Mouse (Mus musculus): ENCODE measurements at regions not wholly inside any gene's neighbourhood (a gene's known extent, or its start where the extent isn't known, plus 50 kb on each side); places are given as distances from the start of the nearest gene placed in this dataset.

- H3K27me3 ChIP-seq (ENCODE audit: control insufficient read depth in 1 of 2, insufficient read depth in 2 of 2, low read length in 2 of 2) = no peaks in the 10 kb centered on the region
- no peak overlapping the region for H3K27ac ChIP-seq (ENCODE audit: control insufficient read depth, low read depth, low read length)
- no peaks in the 10 kb centered on the region for H3K36me3 ChIP-seq (ENCODE audit: control insufficient read depth in 1 of 2, insufficient read depth in 2 of 2, low read length in 2 of 2)
- no peaks in the 10 kb centered on the region for H3K4me1 ChIP-seq (ENCODE audit: control insufficient read depth in 1 of 2, insufficient read depth in 2 of 2, low read length in 2 of 2)
- no peak overlapping the region for H3K4me3 ChIP-seq (ENCODE audit: control insufficient read depth in 1 of 2, insufficient read depth in 1 of 2, low read depth in 2 of 2, low read length in 2 of 2)
- TF ChIP-seq CTCF (IDR thresholded peaks at IDR 0.05 in 2 of 3, conservative IDR thresholded peaks at IDR 0.05 in 1 of 3; ENCODE audit: control insufficient read depth in 1 of 3, insufficient read depth in 1 of 3, low read depth in 2 of 3, low read length in 3 of 3, poor library complexity in 1 of 3, severe bottlenecking in 1 of 3) = no peak
- TF ChIP-seq HCFC1 (IDR thresholded peaks at IDR 0.05; ENCODE audit: low read depth, low read length) = no peak
- no peak for TF ChIP-seq POLR2AphosphoS2 (IDR thresholded peaks at IDR 0.05; ENCODE audit: low read length)
- no peak for TF ChIP-seq MYB (IDR thresholded peaks at IDR 0.05; ENCODE audit: low read depth, low read length)
- TF ChIP-seq MAZ (IDR thresholded peaks at IDR 0.05; ENCODE audit: low read depth, low read length) = no peak
- no peak for TF ChIP-seq CHD2 (IDR thresholded peaks at IDR 0.05; ENCODE audit: low read length)
- no peak for TF ChIP-seq GABPA (IDR thresholded peaks at IDR 0.05; ENCODE audit: low read depth, low read length)
- TF ChIP-seq BHLHE40 (IDR thresholded peaks at IDR 0.05; ENCODE audit: borderline replicate concordance, low read depth, low read length) = no peak
- TF ChIP-seq UBTF (IDR thresholded peaks at IDR 0.05; ENCODE audit: borderline replicate concordance, insufficient read depth, low read depth, low read length) = no peak
- TF ChIP-seq ZMIZ1 (IDR thresholded peaks at IDR 0.05; ENCODE audit: low read depth, low read length) = no peak
- TF ChIP-seq ETS1 (IDR thresholded peaks at IDR 0.05; ENCODE audit: low read depth, low read length) = no peak
- no peak for TF ChIP-seq ZNF384 (IDR thresholded peaks at IDR 0.05; ENCODE audit: low read depth, low read length)
- TF ChIP-seq NELFE (IDR thresholded peaks at IDR 0.05; ENCODE audit: low read depth, low read length) = no peak
- no peak for TF ChIP-seq SIN3A (IDR thresholded peaks at IDR 0.05; ENCODE audit: low read length)
- TF ChIP-seq RAD21 (IDR thresholded peaks at IDR 0.05; ENCODE audit: low read depth, low read length) = no peak
- TF ChIP-seq USF2 (IDR thresholded peaks at IDR 0.05; ENCODE audit: borderline replicate concordance in 1 of 2, insufficient read depth in 1 of 2, low read depth in 1 of 2, low read length in 2 of 2) = no peak
- TF ChIP-seq POLR2A (IDR thresholded peaks at IDR 0.05; ENCODE audit: control insufficient read depth in 1 of 2, insufficient read depth in 1 of 2, low read depth in 1 of 2, low read length in 2 of 2, poor library complexity in 1 of 2) = no peak
- no peak overlapping the region for H3K9ac ChIP-seq (ENCODE audit: control insufficient read depth, low read depth, low read length, poor library complexity, severe bottlenecking)
- H3K9me3 ChIP-seq (replicated peaks; ENCODE audit: insufficient read depth, low read length) = no peaks in the 10 kb centered on the region
- no peak for DNase-seq (ENCODE audit: low read depth, low spot score)
- H3K79me2 ChIP-seq (ENCODE audit: control insufficient read depth, insufficient read depth, low read length, poor library complexity) = no peaks in the 10 kb centered on the region
Observed at GRCm38 (mm10) chr11:35049663-35050215, 71.3 kb upstream of the Slit3 start.

DNA sequence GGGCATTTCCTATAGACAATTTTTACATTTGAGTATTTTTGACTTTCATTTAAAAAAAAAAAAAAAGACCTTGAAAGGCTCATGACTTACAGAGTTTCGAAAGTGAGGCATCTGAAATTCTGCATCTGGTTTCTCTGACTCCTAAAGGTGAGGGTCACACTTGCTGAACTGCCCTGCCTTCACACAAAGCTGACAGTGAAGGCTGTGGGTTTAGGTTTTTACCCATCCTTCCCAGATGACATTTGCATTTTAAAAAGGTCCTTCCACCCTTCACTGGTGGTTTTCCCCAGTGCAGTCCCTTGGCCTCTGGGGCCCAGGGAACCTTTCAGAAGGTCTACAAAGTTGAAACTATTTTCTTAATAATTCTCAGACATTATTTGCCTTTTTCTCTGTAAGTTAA is 76.4 kb upstream of the Slit3 start:
- Histone ChIP-seq H3K27ac (ENCODE audit: control insufficient read depth, low read depth, low read length) (no peak overlapping the region), H3K9ac (ENCODE audit: control insufficient read depth, low read depth, low read length, poor library complexity, severe bottlenecking) (no peak overlapping the region), H3K4me3 (ENCODE audit: control insufficient read depth in 1 of 2, insufficient read depth in 1 of 2, low read depth in 2 of 2, low read length in 2 of 2) (no peak overlapping the region), H3K36me3 (ENCODE audit: control insufficient read depth in 1 of 2, insufficient read depth in 2 of 2, low read length in 2 of 2) (no peaks in the 10 kb centered on the region), H3K27me3 (ENCODE audit: control insufficient read depth in 1 of 2, insufficient read depth in 2 of 2, low read length in 2 of 2) (no peaks in the 10 kb centered on the region), H3K4me1 (ENCODE audit: control insufficient read depth in 1 of 2, insufficient read depth in 2 of 2, low read length in 2 of 2) (no peaks in the 10 kb centered on the region), H3K79me2 (ENCODE audit: control insufficient read depth, insufficient read depth, low read length, poor library complexity) (no peaks in the 10 kb centered on the region), H3K9me3 (replicated peaks; ENCODE audit: insufficient read depth, low read length) (no peaks in the 10 kb centered on the region)
- TF ChIP-seq ZMIZ1 (IDR thresholded peaks at IDR 0.05; ENCODE audit: low read depth, low read length) (no peak), ZKSCAN1 (IDR thresholded peaks at IDR 0.05; ENCODE audit: low read depth, low read length) (no peak), UBTF (IDR thresholded peaks at IDR 0.05; ENCODE audit: borderline replicate concordance, insufficient read depth, low read depth, low read length) (no peak), MAZ (IDR thresholded peaks at IDR 0.05; ENCODE audit: low read depth, low read length) (no peak), NELFE (IDR thresholded peaks at IDR 0.05; ENCODE audit: low read depth, low read length) (no peak), E2F4 (IDR thresholded peaks at IDR 0.05; ENCODE audit: borderline replicate concordance, low read depth, low read length) (no peak), ETS1 (IDR thresholded peaks at IDR 0.05; ENCODE audit: low read depth, low read length) (no peak), BHLHE40 (IDR thresholded peaks at IDR 0.05; ENCODE audit: borderline replicate concordance, low read depth, low read length) (no peak), RCOR1 (IDR thresholded peaks at IDR 0.05; ENCODE audit: low read depth, low read length) (no peak), MYB (IDR thresholded peaks at IDR 0.05; ENCODE audit: low read depth, low read length) (no peak), USF2 (IDR thresholded peaks at IDR 0.05; ENCODE audit: borderline replicate concordance in 1 of 2, insufficient read depth in 1 of 2, low read depth in 1 of 2, low read length in 2 of 2) (no peak)
- no peak for DNase-seq (ENCODE audit: low read depth, low spot score)
